Mouse (Mus musculus): ENCODE data around the gene Mef2b.

The Mef2b gene

GRCm38 (mm10) chr8:70173320-70173719 is 33.8 kb downstream of the Mef2b start:
- DNase-seq (ENCODE audit: inconsistent age in 2 of 2, low spot score in 1 of 2) = no peak

DNA sequence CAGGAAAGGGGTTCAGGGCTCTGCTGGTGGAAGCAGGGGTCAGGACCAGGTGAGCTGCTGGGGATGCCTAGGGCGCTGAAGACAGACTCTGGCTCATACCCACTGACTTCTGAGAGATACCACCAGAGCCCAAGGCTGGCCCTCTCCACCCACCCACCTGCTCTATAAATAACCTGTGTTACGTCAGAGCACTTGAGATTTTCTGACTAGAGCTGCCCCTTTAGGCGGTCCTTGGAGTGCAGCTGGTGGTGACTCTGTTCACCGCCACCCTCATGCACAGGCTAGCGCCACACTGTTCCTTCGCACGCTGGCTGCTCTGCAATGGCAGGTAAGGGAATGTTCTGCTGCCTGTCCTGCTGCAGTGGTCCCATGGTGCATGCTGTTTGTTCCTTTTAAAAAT is 34.6 kb downstream of the Mef2b start:
- DNase-seq (ENCODE audit: inconsistent age in 2 of 2, low spot score in 1 of 2) = no peak

GRCm38 (mm10) chr8:70178231-70178630 is 38.7 kb downstream of the Mef2b start:
- no peak for DNase-seq (ENCODE audit: inconsistent age in 2 of 2, low spot score in 1 of 2)

- DNase-seq (ENCODE audit: inconsistent age in 2 of 2, low spot score in 1 of 2) = no peak
Observed at GRCm38 (mm10) chr8:70179082-70179481, 39.6 kb downstream of the Mef2b start.

DNA sequence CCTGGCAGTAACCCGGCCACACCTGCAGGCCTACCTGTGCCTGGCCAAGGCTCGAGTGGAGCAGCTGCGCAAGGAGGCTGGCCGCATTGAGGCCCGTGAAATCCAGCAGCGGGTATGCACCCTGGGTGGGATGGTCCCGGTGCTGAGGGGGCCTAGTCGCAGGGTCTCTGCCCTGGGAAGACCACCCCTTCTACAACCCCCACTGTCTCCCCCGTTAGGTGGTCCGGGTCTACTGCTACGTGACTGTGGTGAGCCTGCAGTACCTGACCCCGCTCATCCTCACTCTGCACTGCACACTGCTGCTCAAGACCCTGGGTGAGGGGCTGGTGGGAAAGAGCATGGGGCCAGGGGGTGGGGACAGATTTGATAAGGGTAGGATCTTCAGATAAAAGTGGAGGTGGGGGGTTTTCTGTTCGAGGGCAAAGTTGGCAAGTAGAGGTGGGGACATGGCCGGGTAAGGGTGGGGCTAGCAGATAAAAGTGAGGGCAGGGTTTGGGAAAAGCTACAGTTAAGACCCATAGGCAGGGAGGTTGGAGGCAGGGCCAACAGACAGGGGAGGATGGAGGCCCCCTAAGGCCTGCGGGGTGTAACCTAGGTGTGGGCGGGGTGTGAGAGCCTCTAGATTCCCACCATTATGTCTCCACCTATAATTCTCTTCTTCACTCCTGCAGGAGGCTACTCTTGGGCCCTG is 41.8 kb downstream of the Mef2b start:
- no peak for DNase-seq (ENCODE audit: inconsistent age in 2 of 2, low spot score in 1 of 2)

DNA sequence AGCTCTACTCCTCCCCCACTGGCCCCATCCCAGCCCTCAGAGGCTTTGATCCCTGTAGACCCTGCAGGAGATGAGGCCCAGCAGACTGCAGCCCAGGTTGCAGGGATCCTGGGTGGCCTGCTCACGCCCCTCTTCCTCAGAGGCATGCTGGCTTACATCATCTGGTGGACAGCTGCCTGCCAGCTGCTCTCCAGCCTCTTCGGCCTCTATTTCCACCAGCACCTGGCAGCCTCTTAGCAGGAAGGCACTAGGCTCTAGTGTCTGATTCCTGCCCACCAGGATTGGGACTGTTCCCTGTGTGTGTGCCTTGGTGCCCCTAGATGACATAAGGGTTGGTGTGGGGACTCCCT is 42.4 kb downstream of the Mef2b start:
- DNase-seq (ENCODE audit: inconsistent age in 2 of 2, low spot score in 1 of 2) = no peak

GRCm38 (mm10) chr8:70183194-70183593 is 43.7 kb downstream of the Mef2b start:
- DNase-seq (ENCODE audit: inconsistent age in 2 of 2, low spot score in 1 of 2) = peak in 1 of 2 experiments; percentile 74

- no peak for DNase-seq (ENCODE audit: inconsistent age in 2 of 2, low spot score in 1 of 2)
Observed at GRCm38 (mm10) chr8:70188707-70189106, 49.2 kb downstream of the Mef2b start.

DNA sequence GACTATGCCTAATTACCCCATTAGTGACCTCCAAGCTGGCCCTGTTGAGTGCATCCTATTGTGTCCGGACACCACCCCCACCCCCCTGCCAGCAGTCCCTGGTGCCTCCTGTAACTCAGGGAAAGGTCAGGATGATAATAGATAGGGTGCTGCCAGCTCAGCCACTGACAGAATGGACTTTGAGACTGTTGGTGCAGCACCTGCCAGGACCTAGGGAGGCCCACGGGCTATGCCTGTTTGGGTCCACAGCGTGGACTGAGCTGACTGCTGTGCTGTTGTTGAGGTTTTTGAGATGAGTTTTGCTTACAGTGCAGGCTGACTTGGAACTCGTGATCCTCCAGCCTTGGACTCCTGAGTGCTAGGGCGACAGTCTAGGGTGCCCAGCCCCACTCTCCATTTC is 53.7 kb downstream of the Mef2b start:
- DNase-seq (ENCODE audit: inconsistent age in 2 of 2, low spot score in 1 of 2) = no peak

GRCm38 (mm10) chr8:70194191-70194590 is 54.7 kb downstream of the Mef2b start:
- peak in 1 of 2 experiments; percentile 76 for DNase-seq (ENCODE audit: inconsistent age in 2 of 2, low spot score in 1 of 2)

- no peak for DNase-seq (ENCODE audit: inconsistent age in 2 of 2, low spot score in 1 of 2)
Observed at GRCm38 (mm10) chr8:70195762-70196161, 56.3 kb downstream of the Mef2b start.

GRCm38 (mm10) chr8:70197603-70198002 is 58.1 kb downstream of the Mef2b start:
- no peak for DNase-seq (ENCODE audit: inconsistent age in 2 of 2, low spot score in 1 of 2)

GRCm38 (mm10) chr8:70200098-70200681 is 60.7 kb downstream of the Mef2b start:
- peak in 1 of 2 experiments; percentile 77 for DNase-seq (ENCODE audit: inconsistent age in 2 of 2, low spot score in 1 of 2)

GRCm38 (mm10) chr8:70201417-70201816 is 61.9 kb downstream of the Mef2b start:
- no peak for DNase-seq (ENCODE audit: inconsistent age in 2 of 2, low spot score in 1 of 2)

DNA sequence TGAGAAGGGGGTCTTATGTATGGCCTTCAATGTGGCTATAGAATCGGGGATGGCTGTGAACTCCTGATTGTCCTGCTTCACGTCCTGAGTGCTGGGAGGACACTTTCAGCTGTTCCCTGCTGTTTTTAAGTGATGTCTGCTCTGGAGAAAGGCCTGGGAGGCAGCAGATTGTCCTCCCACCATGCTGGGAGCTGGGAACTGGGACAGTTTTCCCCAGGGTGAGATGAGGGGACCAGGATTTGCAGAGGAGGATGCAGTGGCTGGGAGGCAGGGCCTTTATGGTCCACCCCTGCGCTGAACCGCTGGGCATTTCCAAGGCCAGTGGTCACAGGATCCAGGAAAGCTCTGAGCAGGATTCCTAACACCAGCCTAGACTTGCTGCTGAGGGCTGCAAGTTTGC is 63.6 kb downstream of the Mef2b start:
- no peak for DNase-seq (ENCODE audit: inconsistent age in 2 of 2, low spot score in 1 of 2)

- DNase-seq (ENCODE audit: inconsistent age in 2 of 2, low spot score in 1 of 2) = no peak
Observed at GRCm38 (mm10) chr8:70204757-70205156, 65.2 kb downstream of the Mef2b start.

DNA sequence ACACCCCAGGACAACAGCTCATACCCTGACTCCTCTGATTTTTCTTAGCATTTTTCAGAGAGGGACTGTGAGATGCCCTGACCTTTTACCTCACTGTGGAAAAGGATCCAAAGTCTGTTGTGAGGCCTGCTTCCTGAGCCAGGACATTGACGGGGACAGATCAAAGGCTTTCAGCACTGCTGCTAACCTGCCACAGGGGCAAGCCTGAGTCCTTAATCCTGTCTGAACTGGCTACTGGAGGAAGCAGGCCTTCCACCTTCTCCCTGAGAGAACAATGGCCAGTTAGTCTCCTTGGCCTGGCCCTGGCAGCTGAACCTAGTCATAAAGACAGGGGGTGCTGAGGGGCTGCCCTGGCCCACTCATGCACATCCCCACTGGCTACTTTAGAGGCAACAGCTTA is 68.6 kb downstream of the Mef2b start:
- DNase-seq (ENCODE audit: inconsistent age in 2 of 2, low spot score in 1 of 2) = peak; percentile 31 to 60

- DNase-seq (ENCODE audit: inconsistent age in 2 of 2, low spot score in 1 of 2) = no peak
Observed at GRCm38 (mm10) chr8:70210538-70210937, 71.0 kb downstream of the Mef2b start.

DNA sequence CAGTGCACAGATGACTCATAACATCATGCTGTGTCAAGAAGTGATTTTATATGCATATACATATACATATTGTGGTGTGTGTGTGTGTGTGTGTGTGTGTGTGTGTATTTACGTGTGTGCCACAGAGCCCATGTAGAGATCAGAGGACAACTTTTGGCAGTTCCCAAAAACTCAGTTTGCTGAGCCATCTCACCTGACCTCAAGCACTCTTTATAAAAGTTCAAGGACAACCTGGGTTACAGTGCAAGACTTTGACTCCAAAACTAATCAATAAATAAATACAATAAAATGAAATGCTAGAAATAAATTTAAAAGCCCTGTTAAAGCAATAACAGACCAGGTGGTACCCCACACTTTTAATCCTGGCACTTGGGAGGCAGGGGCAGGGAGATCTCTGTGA is 71.8 kb downstream of the Mef2b start:
- peak in 1 of 2 experiments; percentile 62 for DNase-seq (ENCODE audit: inconsistent age in 2 of 2, low spot score in 1 of 2)

GRCm38 (mm10) chr8:70211726-70212111 is 72.2 kb downstream of the Mef2b start:
- DNase-seq (ENCODE audit: inconsistent age in 2 of 2, low spot score in 1 of 2) = no peak

GRCm38 (mm10) chr8:70212112-70213055 is 72.9 kb downstream of the Mef2b start, which contains the start of gene Slc25a42:
Slc25a42 (minus strand) TSS chr8:70212305.
- DNase-seq (ENCODE audit: inconsistent age in 2 of 2, low spot score in 1 of 2) = peak; percentile 99 to 100

DNA sequence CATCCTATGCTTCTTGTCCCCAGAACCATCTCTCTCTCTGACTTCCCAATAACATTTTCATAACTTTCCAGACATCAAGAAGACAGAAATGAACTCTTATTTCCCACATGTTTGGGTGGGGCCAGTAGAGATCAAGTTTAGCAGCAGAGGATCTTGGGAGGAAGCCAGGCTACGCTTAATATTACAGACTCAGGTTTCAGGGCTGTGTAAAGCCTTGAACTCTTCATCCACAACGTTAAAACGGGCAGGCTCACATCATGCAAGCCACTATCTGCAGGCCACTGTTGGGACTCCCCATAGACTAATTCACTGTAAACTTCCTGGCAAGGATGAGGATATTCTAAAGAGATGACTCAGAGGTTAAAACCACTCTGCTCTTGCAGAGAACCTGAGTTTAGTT is 74.9 kb downstream of the Mef2b start:
- DNase-seq (ENCODE audit: inconsistent age in 2 of 2, low spot score in 1 of 2) = no peak

Measured in adrenal gland, adult (tissue).